ENCODE assay signal across 8 mouse cellular contexts in the genomic region with DNA sequence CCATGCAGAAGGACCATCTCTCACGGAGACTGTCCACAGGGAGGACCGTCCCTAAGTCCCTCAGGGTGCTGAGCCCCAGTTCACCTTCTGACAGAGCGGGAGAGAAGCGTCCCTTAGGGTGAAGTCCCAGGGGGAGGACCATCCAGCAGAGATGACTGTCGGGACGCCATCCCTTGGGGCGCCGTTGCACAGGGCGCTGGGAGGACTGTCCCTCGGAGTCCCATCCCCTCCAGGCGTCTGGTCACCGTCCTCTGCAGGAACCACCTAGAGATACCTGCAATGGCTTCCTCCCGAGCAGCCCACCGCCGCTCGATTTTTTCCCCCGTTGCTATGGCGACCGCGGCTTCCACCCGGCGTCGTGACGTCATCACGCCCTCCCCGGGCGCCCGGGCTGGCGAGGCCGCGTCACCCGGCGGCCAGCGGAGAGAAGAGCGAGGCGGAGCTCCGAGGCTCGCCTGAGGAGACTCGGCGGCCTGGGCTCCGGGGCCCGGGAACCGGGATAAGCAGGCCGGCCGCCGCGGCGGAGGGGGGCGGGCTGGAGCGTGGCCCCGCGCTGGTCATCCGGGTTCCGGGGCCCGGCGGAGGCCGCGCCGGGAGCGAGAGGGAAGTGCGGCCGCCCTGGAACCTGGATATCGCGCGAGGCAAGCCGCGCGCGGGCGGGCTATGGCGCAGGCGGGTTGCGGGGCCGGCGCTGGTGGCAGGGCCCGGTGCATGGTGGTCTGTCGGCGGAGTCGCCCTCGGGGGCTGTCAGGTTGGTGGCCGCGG. TPM values are rescaled to one million over a fixed set of nuclear protein-coding genes. Genes with fewer than 3 reads are reported as not detected.
DNase-seq lines count a peak whose midpoint lies in the region; ATAC-seq and TF ChIP-seq lines count a peak whose summit lies in the region.

Zfp523 (plus strand) TSS at position 355 of the 765 bp plus-strand sequence.

- peaks cover 3% of the 10 kb centered on the region; the same call in 1 of the 2 replicates for H3K4me1 ChIP-seq in bone marrow, adult 2 months (ENCODE audit: control insufficient read depth, insufficient read depth, low read length)
- peaks cover 68% of the 10 kb centered on the region for H3K4me1 ChIP-seq in embryonic facial prominence, embryonic 15.5 days
- peaks cover 84% of the 10 kb centered on the region for H3K4me1 ChIP-seq in heart, embryonic 10.5 days
- peaks cover 75% of the 10 kb centered on the region for H3K4me1 ChIP-seq in kidney, embryonic 15.5 days

- peak; percentile 87 for ATAC-seq in embryonic facial prominence, embryonic 15.5 days (ENCODE audit: insufficient number of reproducible peaks, low FRiP score, low TSS enrichment, low read depth)
- ATAC-seq in kidney, embryonic 15.5 days (replicated peaks; ENCODE audit: low FRiP score), result peak; percentile 82
- ATAC-seq in monocyte, adult 5-6 weeks (replicated peaks; ENCODE audit: insufficient number of reproducible peaks, low FRiP score, low TSS enrichment, poor library complexity, severe bottlenecking), result peak; percentile 48

- H3K9me3 ChIP-seq in embryonic facial prominence, embryonic 15.5 days (replicated peaks), result no peaks in the 10 kb centered on the region
- H3K9me3 ChIP-seq in heart, embryonic 10.5 days, result no peaks in the 10 kb centered on the region
- no peaks in the 10 kb centered on the region for H3K9me3 ChIP-seq in kidney, embryonic 15.5 days (replicated peaks)

- H3K4me2 ChIP-seq in embryonic facial prominence, embryonic 15.5 days (replicated peaks), result peak within 1 kb of the TSS; percentile 89
- H3K4me2 ChIP-seq in kidney, embryonic 15.5 days, result peak within 1 kb of the TSS; percentile 96

- peak within 1 kb of the TSS; percentile 78 for H3K4me3 ChIP-seq in bone marrow, adult 2 months (replicated peaks; ENCODE audit: control insufficient read depth, low read depth, low read length)
- H3K4me3 ChIP-seq in embryonic facial prominence, embryonic 15.5 days (replicated peaks), result peak within 1 kb of the TSS; percentile 86
- H3K4me3 ChIP-seq in heart, embryonic 10.5 days, result peak within 1 kb of the TSS; percentile 95
- peak within 1 kb of the TSS; percentile 92 for H3K4me3 ChIP-seq in kidney, embryonic 15.5 days (replicated peaks)

- no peaks in the 10 kb centered on the region for H3K27me3 ChIP-seq in embryonic facial prominence, embryonic 15.5 days
- H3K27me3 ChIP-seq in heart, embryonic 10.5 days (ENCODE audit: insufficient read depth, poor library complexity, severe bottlenecking), result 0 out of 2 replicates have a peak, but pooled peaks cover 7% of the 10 kb centered on the region
- H3K27me3 ChIP-seq in kidney, embryonic 15.5 days, result no peaks in the 10 kb centered on the region

- peak within 1 kb of the TSS; percentile 84 for H3K27ac ChIP-seq in bone marrow, adult 2 months (ENCODE audit: control insufficient read depth, insufficient read depth, low read depth, low read length, poor library complexity)
- H3K27ac ChIP-seq in embryonic facial prominence, embryonic 15.5 days (replicated peaks), result peak within 1 kb of the TSS; percentile 91
- peak within 1 kb of the TSS; percentile 99 for H3K27ac ChIP-seq in heart, embryonic 10.5 days
- peak within 1 kb of the TSS; percentile 94 for H3K27ac ChIP-seq in kidney, embryonic 15.5 days

- H3K9ac ChIP-seq in embryonic facial prominence, embryonic 15.5 days, result peak within 1 kb of the TSS; percentile 89
- H3K9ac ChIP-seq in kidney, embryonic 15.5 days, result peak within 1 kb of the TSS; percentile 94

- DNase-seq in 416B (ENCODE audit: low read depth), result peak; percentile 79
- DNase-seq in heart, embryonic 10.5 days (ENCODE audit: low spot score), result peak; percentile 92
- peak; percentile 85 for DNase-seq in liver
- DNase-seq in spleen, postnatal 4 days (ENCODE audit: low spot score in 2 of 2), result peak; percentile 80 to 93

- no peak for TF ChIP-seq POLR2A in bone marrow, adult 2 months (IDR thresholded peaks at IDR 0.05; ENCODE audit: borderline replicate concordance, control insufficient read depth, low read depth, low read length)

- no peaks in the 10 kb centered on the region for H3K36me3 ChIP-seq in embryonic facial prominence, embryonic 15.5 days
- no peaks in the 10 kb centered on the region for H3K36me3 ChIP-seq in heart, embryonic 10.5 days
- H3K36me3 ChIP-seq in kidney, embryonic 15.5 days, result peaks cover 15% of the 10 kb centered on the region; the same call in 1 of the 2 replicates

- WGBS in bone marrow, adult 2 months, result under 1% methylated on average over 82 of the region's 82 CpGs
- WGBS in embryonic facial prominence, embryonic 15.5 days, result under 1% methylated on average over 82 of the region's 82 CpGs
- WGBS in heart, embryonic 10.5 days, result under 1% methylated on average over 82 of the region's 82 CpGs
- under 1% methylated on average over 61 of the region's 82 CpGs for WGBS in kidney, embryonic 15.5 days

- no peak for TF ChIP-seq CTCF in bone marrow, adult 2 months (IDR thresholded peaks at IDR 0.05; ENCODE audit: control insufficient read depth, insufficient read depth, low read length)

RNA-seq across cellular contexts. Expression of gene Zfp523, which starts in this region (rescaled TPM):
- 4.3 and 11.8 TPM in 2 replicates for polyA plus RNA-seq in bone marrow, adult 2 months (2011; ENCODE audit: insufficient read depth, insufficient read length, low replicate concordance, missing spikeins)
- polyA plus RNA-seq in embryonic facial prominence, embryonic 15.5 days (2015; fragmentation: Nextera tagmentation; extraction: Ambion mirVana), result 43.0 and 44.7 TPM in 2 replicates
- 28.1 and 34.2 TPM in 2 replicates for polyA plus RNA-seq in heart, embryonic 10.5 days (2016; fragmentation: Nextera tagmentation; extraction: Ambion mirVana)
- 36.3 and 40.1 TPM in 2 replicates for polyA plus RNA-seq in kidney, embryonic 15.5 days (2015; fragmentation: Nextera tagmentation; extraction: Ambion mirVana)
- 1.3 to 6.9 TPM (median 5.1 TPM) in 3 replicates for total RNA-seq in monocyte, adult 5-6 weeks (2017)

Comparison
In these comparisons a context has a peak if more than half of its experiments do, and no peak if none do; other contexts are left out.
1. Peak in every context shown above with its lines: DNase-seq, ATAC-seq, H3K4me3 ChIP-seq and H3K27ac ChIP-seq.